In the genomic region with DNA sequence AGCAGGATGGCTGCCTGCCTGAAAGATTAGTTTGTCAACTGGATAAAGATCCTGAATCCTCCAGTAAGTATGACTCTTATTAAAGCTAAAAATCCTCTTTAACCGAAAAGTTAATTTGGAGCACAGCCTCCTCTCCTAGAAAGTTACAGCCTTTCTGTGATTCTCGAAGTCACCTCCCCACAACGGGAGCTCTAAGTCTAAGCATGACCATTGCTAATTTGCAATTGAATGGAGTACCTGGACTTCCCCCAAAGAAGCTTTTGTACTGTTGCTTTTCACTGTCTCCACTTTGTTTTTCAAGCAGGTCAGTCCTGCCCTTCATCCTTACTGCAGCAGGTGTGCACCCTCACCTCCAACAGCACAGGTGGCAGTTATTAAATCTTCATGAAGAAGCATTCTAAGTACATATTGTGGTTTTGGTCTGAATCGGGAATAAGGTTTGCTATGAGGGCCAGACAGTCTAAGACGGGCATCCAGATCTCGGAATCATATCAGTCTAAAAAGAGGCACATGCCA, we compare ENCODE assay signal across 2 mouse cellular contexts.
TF ChIP-seq lines count a peak whose summit lies in the region.

No protein-coding gene starts in this region.

TF ChIP-seq in CH12.LX, 34 proteins besides CTCF, POLR2A, EP300 and RAD21:
- TF ChIP-seq POLR2AphosphoS2 (IDR thresholded peaks at IDR 0.05; ENCODE audit: low read depth, low read length), result 0 out of 2 replicates have a peak, but pooled peaks have one; percentile 18
- no peak for TF ChIP-seq HCFC1 (IDR thresholded peaks at IDR 0.05; ENCODE audit: low read depth, low read length)

TF ChIP-seq in ES-E14, 5 proteins besides CTCF, POLR2A, EP300 and RAD21:
- TF ChIP-seq ZC3H11A (IDR thresholded peaks at IDR 0.05; ENCODE audit: borderline replicate concordance, low read depth, low read length) (no peak), HCFC1 (IDR thresholded peaks at IDR 0.05; ENCODE audit: borderline replicate concordance, insufficient read depth, low read length) (no peak), ZNF384 (IDR thresholded peaks at IDR 0.05; ENCODE audit: low read depth, low read length) (peak; percentile 80), CHD2 (IDR thresholded peaks at IDR 0.05; ENCODE audit: low read depth, low read length) (0 out of 2 replicates have a peak, but pooled peaks have one; percentile 31), MAFK (IDR thresholded peaks at IDR 0.05; ENCODE audit: insufficient read depth, low read depth, low read length) (no peak)
